ENCODE assay signal across 12 mouse cellular contexts in the genomic region with DNA sequence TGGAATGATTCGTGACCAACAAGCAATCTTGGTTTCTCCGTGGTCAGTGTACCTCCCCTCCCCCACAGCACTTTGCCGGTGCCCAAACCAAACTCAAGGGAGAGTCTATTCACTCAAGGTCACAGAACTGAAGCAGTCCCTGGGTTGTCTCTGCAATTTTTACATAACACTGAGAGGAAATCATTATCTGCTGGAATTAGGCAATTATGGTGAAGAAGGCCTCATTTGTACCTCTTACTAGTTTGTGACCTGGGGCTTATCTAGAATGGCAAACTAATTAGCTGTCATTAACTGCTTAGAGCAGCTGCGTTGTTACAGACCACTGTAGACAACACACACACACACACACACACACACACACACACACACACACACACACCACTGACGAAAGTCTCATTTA.
A peak's percentile ranks its signal among the peaks of the same experiment; 100 is the strongest.
DNase-seq lines count a peak whose midpoint lies in the region; ATAC-seq and TF ChIP-seq lines count a peak whose summit lies in the region.
"Had no signal": no experiment of that assay in that cellular context is flagged by ENCODE, and none has a peak within 500 bp of the region (broad histone marks: within the 10 kb centered on the region; RNA-seq: fewer than 3 reads in every experiment).

No protein-coding gene starts in this region.

- no peaks in the 10 kb centered on the region for H3K27me3 ChIP-seq in liver, adult 2 months (ENCODE audit: control insufficient read depth, insufficient read depth, low read length)
- no peaks in the 10 kb centered on the region for H3K27me3 ChIP-seq in liver, embryonic 11.5 days (replicated peaks; ENCODE audit: control insufficient read depth, insufficient read depth, low read length)
- H3K27me3 ChIP-seq in midbrain, embryonic 15.5 days (replicated peaks), result no peaks in the 10 kb centered on the region

- no peaks in the 10 kb centered on the region for H3K79me2 ChIP-seq in liver, adult 2 months (ENCODE audit: control insufficient read depth, insufficient read depth, low read length)

- no peak overlapping the region for H3K9ac ChIP-seq in liver, adult 2 months (ENCODE audit: low read depth, low read length)
- H3K9ac ChIP-seq in liver, embryonic 11.5 days (ENCODE audit: low read depth, low read length), result no peak overlapping the region
- H3K9ac ChIP-seq in midbrain, embryonic 15.5 days, result no peak overlapping the region

- peaks cover 2% of the 10 kb centered on the region for H3K4me1 ChIP-seq in liver, adult 2 months (ENCODE audit: control insufficient read depth, insufficient read depth, low read length)
- peaks cover 8% of the 10 kb centered on the region for H3K4me1 ChIP-seq in liver, embryonic 11.5 days (replicated peaks; ENCODE audit: control insufficient read depth, insufficient read depth, low read length)
- 0 out of 2 replicates have a peak, but pooled peaks cover 2% of the 10 kb centered on the region for H3K4me1 ChIP-seq in brown adipose tissue, adult 24 weeks (ENCODE audit: control insufficient read depth, insufficient read depth, insufficient read length, low read length)
- H3K4me1 ChIP-seq in midbrain, embryonic 15.5 days, result peaks cover 19% of the 10 kb centered on the region

- no peak for TF ChIP-seq POLR2A in liver, adult 2 months (IDR thresholded peaks at IDR 0.05; ENCODE audit: extremely low read depth, insufficient read depth, low read length)

- no peaks in the 10 kb centered on the region for H3K9me3 ChIP-seq in liver, embryonic 11.5 days (ENCODE audit: control insufficient read depth, low read length)
- no peaks in the 10 kb centered on the region for H3K9me3 ChIP-seq in midbrain, embryonic 15.5 days

- TF ChIP-seq CTCF in liver, adult 2 months (IDR thresholded peaks at IDR 0.05; ENCODE audit: low read depth, low read length), result no peak

- 57% methylated on average over 5 of the region's 5 CpGs for WGBS in liver, adult 2 months
- 32% methylated on average over 5 of the region's 5 CpGs for WGBS in liver, embryonic 11.5 days
- WGBS in midbrain, embryonic 15.5 days, result 29% methylated on average over 5 of the region's 5 CpGs

- peaks cover 2% of the 10 kb centered on the region; the same call in 1 of the 2 replicates for H3K36me3 ChIP-seq in liver, adult 2 months (ENCODE audit: control insufficient read depth, insufficient read depth, low read length)
- H3K36me3 ChIP-seq in liver, embryonic 11.5 days (ENCODE audit: control insufficient read depth, insufficient read depth, low read length), result 0 out of 2 replicates have a peak, but pooled peaks cover 6% of the 10 kb centered on the region
- H3K36me3 ChIP-seq in midbrain, embryonic 15.5 days (replicated peaks), result no peaks in the 10 kb centered on the region

- H3K27ac ChIP-seq in liver, adult 2 months (replicated peaks; ENCODE audit: insufficient read depth, low read depth, low read length), result no peak overlapping the region
- no peak overlapping the region for H3K27ac ChIP-seq in liver, embryonic 11.5 days (ENCODE audit: low read depth, low read length)
- peak overlapping the region; percentile 28 for H3K27ac ChIP-seq in brown adipose tissue, adult 24 weeks (replicated peaks; ENCODE audit: low read depth, low read length)
- H3K27ac ChIP-seq in midbrain, embryonic 15.5 days, result no peak overlapping the region
- H3K27ac ChIP-seq: heart, adult 2 months had no signal

- no peak for ATAC-seq in liver, embryonic 11.5 days (replicated peaks; ENCODE audit: low FRiP score)
- ATAC-seq in midbrain, embryonic 15.5 days (replicated peaks), result 0 out of 2 replicates have a peak, but pooled peaks have one; percentile 31

- no peak overlapping the region for H3K4me2 ChIP-seq in liver, embryonic 11.5 days
- H3K4me2 ChIP-seq in midbrain, embryonic 15.5 days, result no peak overlapping the region

- no peak overlapping the region for H3K4me3 ChIP-seq in liver, adult 2 months (ENCODE audit: insufficient read depth, low read depth, low read length)
- no peak overlapping the region for H3K4me3 ChIP-seq in liver, embryonic 11.5 days (ENCODE audit: low read depth, low read length)
- no peak overlapping the region for H3K4me3 ChIP-seq in brown adipose tissue, adult 24 weeks (ENCODE audit: insufficient read depth, low read depth, low read length)
- no peak overlapping the region for H3K4me3 ChIP-seq in midbrain, embryonic 15.5 days

- peak; percentile 26 for DNase-seq in embryo, embryonic 9.5 days (ENCODE audit: extremely low spot score)
- no peak for DNase-seq in embryo, embryonic 11 days
- peak; percentile 24 for DNase-seq in liver, adult 2 months (ENCODE audit: extremely low read depth, low read depth, low spot score)
- DNase-seq in liver, embryonic 11.5 days (ENCODE audit: low spot score), result no peak
- no peak for DNase-seq in cerebellum, adult 11-12 months
- no peak for DNase-seq in yolk sac, embryonic 10.5 days (ENCODE audit: low spot score)
- DNase-seq: cerebellum, adult 8-10 months; heart, adult 2 months; kidney, postnatal 36 days; right cerebral cortex, postnatal 25 days had no signal

Comparison
In these comparisons a context has a peak if more than half of its experiments do, and no peak if none do; other contexts are left out.
1. DNase-seq: peak in embryo, embryonic 9.5 days (single experiment) and liver, adult 2 months (single experiment); none in embryo, embryonic 11 days (single experiment), liver, embryonic 11.5 days (single experiment), cerebellum, adult 11-12 months (single experiment) and yolk sac, embryonic 10.5 days (single experiment).